Mouse (Mus musculus): ENCODE results near the gene Cadm3. TPM values are rescaled to one million over a fixed set of nuclear protein-coding genes. Genes with fewer than 3 reads are reported as not detected.

Cadm3 gene
- polyA plus RNA-seq, 1 experiment from 2014 or later = 1.7 TPM

GRCm38 (mm10) chr1:173335903-173336302, 31.6 kb downstream of the Cadm3 start:
- H3K4me3 ChIP-seq (replicated peaks) = peak overlapping the region; percentile 9
- no peaks in the 10 kb centered on the region for H3K9me3 ChIP-seq (replicated peaks)
- peaks cover 72% of the 10 kb centered on the region for H3K4me1 ChIP-seq (replicated peaks)
- H3K4me2 ChIP-seq = peak overlapping the region; percentile 72
- ATAC-seq (ENCODE audit: insufficient read depth) = no peak
- H3K27ac ChIP-seq (replicated peaks) = peak overlapping the region; percentile 98
- H3K9ac ChIP-seq = 0 out of 2 replicates have a peak overlapping the region, but pooled peaks have one; percentile 83
- 68% methylated on average over 11 of the region's 11 CpGs for WGBS (ENCODE audit: insufficient replicate concordance)
- no peaks in the 10 kb centered on the region for H3K36me3 ChIP-seq (replicated peaks)
- H3K27me3 ChIP-seq = no peaks in the 10 kb centered on the region

GRCm38 (mm10) chr1:173333312-173334253, 33.9 kb downstream of the Cadm3 start, which contains the start of gene Ackr1:
Gene Ackr1, minus strand, starts transcription at chr1:173333750.
- no peaks in the 10 kb centered on the region for H3K27me3 ChIP-seq
- 10% methylated on average over 9 of the region's 9 CpGs for WGBS (ENCODE audit: insufficient replicate concordance)
- H3K4me1 ChIP-seq (replicated peaks) = peaks cover 72% of the 10 kb centered on the region
- no peaks in the 10 kb centered on the region for H3K9me3 ChIP-seq (replicated peaks)
- H3K4me3 ChIP-seq (replicated peaks) = peak within 1 kb of the TSS; percentile 71
- ATAC-seq (ENCODE audit: insufficient read depth) = peak; percentile 91
- H3K36me3 ChIP-seq (replicated peaks) = no peaks in the 10 kb centered on the region; the same call in 1 of the 2 replicates
- peak within 1 kb of the TSS; percentile 72 for H3K4me2 ChIP-seq
- peak within 1 kb of the TSS; percentile 98 for H3K27ac ChIP-seq (replicated peaks)
- peak within 1 kb of the TSS; percentile 83 for H3K9ac ChIP-seq

GRCm38 (mm10) chr1:173332418-173332817, 35.1 kb downstream of the Cadm3 start:
- Histone ChIP-seq H3K9me3 (replicated peaks) (no peaks in the 10 kb centered on the region), H3K36me3 (replicated peaks) (no peaks in the 10 kb centered on the region; the same call in 1 of the 2 replicates), H3K4me3 (replicated peaks) (peak overlapping the region; percentile 71), H3K27me3 (no peaks in the 10 kb centered on the region), H3K9ac (peak overlapping the region; percentile 83), H3K4me1 (replicated peaks) (peaks cover 75% of the 10 kb centered on the region), H3K27ac (replicated peaks) (peak overlapping the region; percentile 98), H3K4me2 (peak overlapping the region; percentile 72)
- WGBS (ENCODE audit: insufficient replicate concordance) = 64% methylated on average over 5 of the region's 5 CpGs
- no peak for ATAC-seq (ENCODE audit: insufficient read depth)

GRCm38 (mm10) chr1:173329743-173330142, 37.8 kb downstream of the Cadm3 start:
- Histone ChIP-seq H3K36me3 (replicated peaks) (no peaks in the 10 kb centered on the region; the same call in 1 of the 2 replicates), H3K27me3 (no peaks in the 10 kb centered on the region), H3K4me2 (peak overlapping the region; percentile 72), H3K4me3 (replicated peaks) (peak overlapping the region; percentile 71), H3K27ac (replicated peaks) (peak overlapping the region; percentile 87), H3K4me1 (replicated peaks) (peaks cover 77% of the 10 kb centered on the region), H3K9ac (peak overlapping the region; percentile 83), H3K9me3 (replicated peaks) (no peaks in the 10 kb centered on the region)
- ATAC-seq (ENCODE audit: insufficient read depth) = no peak
- 54% methylated on average over 5 of the region's 5 CpGs for WGBS (ENCODE audit: insufficient replicate concordance)

GRCm38 (mm10) chr1:173329185-173329584, 38.3 kb downstream of the Cadm3 start:
- H3K27me3 ChIP-seq = no peaks in the 10 kb centered on the region
- no peaks in the 10 kb centered on the region; the same call in 1 of the 2 replicates for H3K36me3 ChIP-seq (replicated peaks)
- peak overlapping the region; percentile 72 for H3K4me2 ChIP-seq
- H3K27ac ChIP-seq (replicated peaks) = peak overlapping the region; percentile 87
- peaks cover 76% of the 10 kb centered on the region for H3K4me1 ChIP-seq (replicated peaks)
- peak overlapping the region; percentile 48 for H3K9ac ChIP-seq
- ATAC-seq (ENCODE audit: insufficient read depth) = peak; percentile 19
- no peaks in the 10 kb centered on the region for H3K9me3 ChIP-seq (replicated peaks)
- peak overlapping the region; percentile 71 for H3K4me3 ChIP-seq (replicated peaks)
- 5% methylated on average over 4 of the region's 4 CpGs for WGBS (ENCODE audit: insufficient replicate concordance)

GRCm38 (mm10) chr1:173328446-173328845, 39.0 kb downstream of the Cadm3 start:
- no peaks in the 10 kb centered on the region for H3K9me3 ChIP-seq (replicated peaks)
- H3K27ac ChIP-seq (replicated peaks) = peak overlapping the region; percentile 87
- H3K4me1 ChIP-seq (replicated peaks) = peaks cover 74% of the 10 kb centered on the region
- H3K27me3 ChIP-seq = no peaks in the 10 kb centered on the region
- peak overlapping the region; percentile 71 for H3K4me3 ChIP-seq (replicated peaks)
- WGBS (ENCODE audit: insufficient replicate concordance) = 80% methylated on average over 8 of the region's 8 CpGs
- no peak for ATAC-seq (ENCODE audit: insufficient read depth)
- peak overlapping the region; percentile 29; the same call in 1 of the 2 replicates for H3K9ac ChIP-seq
- peak overlapping the region; percentile 72 for H3K4me2 ChIP-seq
- no peaks in the 10 kb centered on the region; the same call in 1 of the 2 replicates for H3K36me3 ChIP-seq (replicated peaks)

- ATAC-seq (ENCODE audit: insufficient read depth) = no peak
- H3K4me2 ChIP-seq = no peak overlapping the region
Measured at GRCm38 (mm10) chr1:173326552-173326951, 40.9 kb downstream of the Cadm3 start.

GRCm38 (mm10) chr1:173325395-173325794, 42.1 kb downstream of the Cadm3 start:
- peak overlapping the region; percentile 14; the same call in 1 of the 2 replicates for H3K4me2 ChIP-seq
- H3K36me3 ChIP-seq (replicated peaks) = no peaks in the 10 kb centered on the region; the same call in 1 of the 2 replicates
- no peak overlapping the region for H3K9ac ChIP-seq
- ATAC-seq (ENCODE audit: insufficient read depth) = peak; percentile 12; the same call in 1 of the 2 replicates
- H3K4me1 ChIP-seq (replicated peaks) = peaks cover 62% of the 10 kb centered on the region
- H3K27me3 ChIP-seq = no peaks in the 10 kb centered on the region; the same call in 1 of the 2 replicates
- H3K9me3 ChIP-seq (replicated peaks) = no peaks in the 10 kb centered on the region
- H3K27ac ChIP-seq (replicated peaks) = peak overlapping the region; percentile 56; the same call in 1 of the 2 replicates
- WGBS (ENCODE audit: insufficient replicate concordance) = 83% methylated on average over 1 of the region's 1 CpGs
- no peak overlapping the region for H3K4me3 ChIP-seq (replicated peaks)

More at GRCm38 (mm10) chr1:173326552-173326951, 40.9 kb downstream of the Cadm3 start:
- H3K4me1 ChIP-seq (replicated peaks) = peaks cover 72% of the 10 kb centered on the region
- H3K9ac ChIP-seq = peak overlapping the region; percentile 13; the same call in 1 of the 2 replicates
- no peak overlapping the region for H3K4me3 ChIP-seq (replicated peaks)
- H3K27ac ChIP-seq (replicated peaks) = peak overlapping the region; percentile 63
- no peaks in the 10 kb centered on the region; the same call in 1 of the 2 replicates for H3K27me3 ChIP-seq
- WGBS (ENCODE audit: insufficient replicate concordance) = 46% methylated on average over 1 of the region's 1 CpGs
- H3K9me3 ChIP-seq (replicated peaks) = no peaks in the 10 kb centered on the region
- no peaks in the 10 kb centered on the region; the same call in 1 of the 2 replicates for H3K36me3 ChIP-seq (replicated peaks)

- no peaks in the 10 kb centered on the region; the same call in 1 of the 2 replicates for H3K27me3 ChIP-seq
- no peak overlapping the region for H3K4me3 ChIP-seq (replicated peaks)
- 61% methylated on average over 4 of the region's 4 CpGs for WGBS (ENCODE audit: insufficient replicate concordance)
- H3K4me2 ChIP-seq = no peak overlapping the region
- H3K4me1 ChIP-seq (replicated peaks) = peaks cover 57% of the 10 kb centered on the region
- no peak for ATAC-seq (ENCODE audit: insufficient read depth)
- no peaks in the 10 kb centered on the region for H3K36me3 ChIP-seq (replicated peaks)
- H3K9me3 ChIP-seq (replicated peaks) = no peaks in the 10 kb centered on the region
- H3K27ac ChIP-seq (replicated peaks) = peak overlapping the region; percentile 56; the same call in 1 of the 2 replicates
- H3K9ac ChIP-seq = no peak overlapping the region
Measured at GRCm38 (mm10) chr1:173324961-173325360, 42.5 kb downstream of the Cadm3 start.

GRCm38 (mm10) chr1:173323839-173324585, 43.5 kb downstream of the Cadm3 start:
- H3K9ac ChIP-seq = no peak overlapping the region
- no peak overlapping the region for H3K4me3 ChIP-seq (replicated peaks)
- WGBS (ENCODE audit: insufficient replicate concordance) = 19% methylated on average over 5 of the region's 5 CpGs
- ATAC-seq (ENCODE audit: insufficient read depth) = no peak
- H3K4me2 ChIP-seq = no peak overlapping the region
- no peaks in the 10 kb centered on the region; the same call in 1 of the 2 replicates for H3K27me3 ChIP-seq
- H3K9me3 ChIP-seq (replicated peaks) = no peaks in the 10 kb centered on the region
- no peaks in the 10 kb centered on the region for H3K36me3 ChIP-seq (replicated peaks)
- H3K4me1 ChIP-seq (replicated peaks) = peaks cover 50% of the 10 kb centered on the region
- peak overlapping the region; percentile 4; the same call in 1 of the 2 replicates for H3K27ac ChIP-seq (replicated peaks)
